Mouse (Mus musculus) C2C12 (cell line): ENCODE measurements at regions not wholly inside any gene's neighbourhood (a gene's known extent, or its start where the extent isn't known, plus 50 kb on each side); places are given as distances from the start of the nearest gene placed in this dataset.

Experiments
- CTCF ChIP-seq: IDR thresholded peaks from one replicate; pipeline ENCODE4 v1.5.1; 2011; ENCODE audit not compliant: control insufficient read depth, insufficient read depth, insufficient read length
- MAX ChIP-seq: IDR thresholded peaks from one replicate; pipeline ENCODE4 v1.6.1; 2011; ENCODE audit warnings: mild to moderate bottlenecking, control low read depth
- MYOG ChIP-seq: IDR thresholded peaks from one replicate; pipeline ENCODE4 v1.6.1; 2011; ENCODE audit not compliant: control insufficient read depth, insufficient read length; ENCODE audit errors: extremely low read depth
- USF1 ChIP-seq: IDR thresholded peaks from one replicate; pipeline ENCODE4 v1.6.1; 2011; ENCODE audit warnings: low read depth, mild to moderate bottlenecking, control low read depth, moderate library complexity

- TF ChIP-seq CTCF (no peak), MYOG (no peak), MAX (no peak), USF1 (no peak)
Measured at GRCm38 (mm10) chr4:131102163-131102562, 158.0 kb downstream of the Matn1 start.
